Mouse (Mus musculus) megakaryocyte, embryonic 14.5 days (primary cell): ENCODE data around the gene Zbtb40.

Experiments used
- FLI1 ChIP-seq: IDR thresholded peaks from 2 replicates; pipeline ENCODE4 v1.6.1; 2012; ENCODE audit warnings: low read length, inconsistent platforms, mixed read lengths
- GATA1 ChIP-seq: IDR thresholded peaks from 3 replicates; pipeline ENCODE4 v1.6.1; 2012; ENCODE audit warnings: mixed read lengths, low read length, inconsistent platforms, borderline replicate concordance

DNA sequence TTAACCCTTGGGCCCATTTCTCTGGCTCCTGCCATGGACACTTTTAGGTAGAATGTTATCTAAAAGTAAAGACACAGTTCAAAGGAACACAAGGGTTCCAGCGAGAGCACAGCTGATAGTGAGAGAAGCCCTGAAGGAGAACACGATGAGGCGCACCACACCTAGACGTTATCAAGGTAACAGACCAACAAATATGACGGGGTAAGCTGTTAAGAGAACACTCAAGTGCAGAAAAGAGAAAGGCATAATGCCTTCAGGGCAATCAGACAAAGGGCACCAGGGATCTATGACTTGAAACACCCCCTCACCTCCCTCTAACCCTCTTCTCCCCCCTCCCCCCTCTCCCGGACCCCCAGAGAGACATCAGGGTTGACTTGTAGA, 33.1 kb downstream of the Zbtb40 start:
- no peak for TF ChIP-seq GATA1
- TF ChIP-seq FLI1, result no peak
